ENCODE assay signal across 11 mouse cellular contexts in the genomic region with DNA sequence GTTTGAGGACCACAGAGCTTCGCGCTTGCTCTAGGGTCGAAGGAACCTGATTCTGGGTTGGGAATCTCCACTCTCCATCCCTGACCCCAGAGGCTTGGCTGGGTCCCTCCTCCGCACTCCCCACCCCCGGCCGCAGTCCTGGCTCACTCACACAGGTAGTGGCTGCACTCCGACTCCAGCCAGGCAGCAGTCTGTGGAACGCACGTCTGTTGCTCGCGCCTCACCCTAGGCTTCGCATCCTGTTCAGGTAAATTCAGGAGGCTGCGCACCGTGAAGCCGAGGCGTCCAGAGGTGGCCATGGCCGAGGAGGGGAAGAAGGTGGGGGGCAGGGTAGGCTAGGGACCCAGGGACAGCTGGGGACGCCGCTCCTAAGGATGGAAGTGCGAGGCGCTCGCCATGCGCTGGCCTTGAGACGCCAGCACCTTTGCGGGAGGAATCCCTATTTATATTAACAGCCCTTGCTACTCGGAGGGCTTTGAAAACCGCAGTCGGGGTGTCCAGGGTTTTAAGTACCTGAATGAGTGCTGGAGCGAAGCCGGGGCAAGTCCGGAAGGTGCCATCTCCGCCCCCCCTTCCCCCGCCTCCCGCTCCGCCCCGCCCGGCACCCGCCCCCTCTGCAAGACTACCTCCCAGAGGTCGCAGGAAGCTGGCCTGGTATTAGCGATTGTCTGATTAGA. TPM values are rescaled to one million over a fixed set of nuclear protein-coding genes. Genes with fewer than 3 reads are reported as not detected.
DNase-seq lines count a peak whose midpoint lies in the region; ATAC-seq lines count a peak whose summit lies in the region.
"Had no signal": no experiment of that assay in that cellular context is flagged by ENCODE, and none has a peak within 500 bp of the region (broad histone marks: within the 10 kb centered on the region; RNA-seq: fewer than 3 reads in every experiment).

A gene (minus strand): TSS at position 524 of the 677 bp plus-strand sequence.

- peak within 1 kb of the TSS; percentile 52 for H3K4me2 ChIP-seq in kidney, embryonic 16.5 days (replicated peaks; ENCODE audit: low read depth, low read length)
- H3K4me2 ChIP-seq in limb, embryonic 11.5 days (ENCODE audit: low read depth, severe bottlenecking), result peak within 1 kb of the TSS; percentile 63
- H3K4me2 ChIP-seq in neural tube, embryonic 15.5 days, result peak within 1 kb of the TSS; percentile 64

- no peak within 1 kb of the TSS for H3K27ac ChIP-seq in kidney, embryonic 16.5 days (ENCODE audit: low read length)
- no peak within 1 kb of the TSS for H3K27ac ChIP-seq in limb, embryonic 11.5 days (replicated peaks; ENCODE audit: low read depth, low read length)
- no peak within 1 kb of the TSS for H3K27ac ChIP-seq in neural tube, embryonic 15.5 days (replicated peaks)
- H3K27ac ChIP-seq: liver, embryonic 14.5 days had no signal

- no peaks in the 10 kb centered on the region for H3K9me3 ChIP-seq in kidney, embryonic 16.5 days (ENCODE audit: low read length)
- H3K9me3 ChIP-seq in limb, embryonic 11.5 days (ENCODE audit: control insufficient read depth, low read length), result no peaks in the 10 kb centered on the region
- H3K9me3 ChIP-seq in neural tube, embryonic 15.5 days (replicated peaks), result no peaks in the 10 kb centered on the region

- H3K36me3 ChIP-seq in kidney, embryonic 16.5 days (ENCODE audit: insufficient read depth, low read length), result no peaks in the 10 kb centered on the region
- no peaks in the 10 kb centered on the region for H3K36me3 ChIP-seq in limb, embryonic 11.5 days (ENCODE audit: control insufficient read depth, insufficient read depth, low read length)
- no peaks in the 10 kb centered on the region for H3K36me3 ChIP-seq in neural tube, embryonic 15.5 days

- H3K4me1 ChIP-seq in kidney, embryonic 16.5 days (ENCODE audit: insufficient read depth, low read length), result peaks cover 15% of the 10 kb centered on the region
- H3K4me1 ChIP-seq in limb, embryonic 11.5 days (ENCODE audit: control insufficient read depth, insufficient read depth, low read length), result peaks cover 14% of the 10 kb centered on the region
- H3K4me1 ChIP-seq in neural tube, embryonic 15.5 days, result peaks cover 20% of the 10 kb centered on the region

- WGBS in kidney, embryonic 16.5 days, result 1% methylated on average over 40 of the region's 40 CpGs
- 0% methylated on average over 40 of the region's 40 CpGs for WGBS in limb, embryonic 11.5 days
- WGBS in neural tube, embryonic 15.5 days, result 2% methylated on average over 40 of the region's 40 CpGs

- ATAC-seq in kidney, embryonic 16.5 days (ENCODE audit: low FRiP score, low TSS enrichment), result 0 out of 2 replicates have a peak, but pooled peaks have one; percentile 26
- 0 out of 2 replicates have a peak, but pooled peaks have one; percentile 46 for ATAC-seq in erythroblast, adult 5-6 weeks (replicated peaks; ENCODE audit: low FRiP score, poor library complexity, severe bottlenecking)
- no peak for ATAC-seq in limb, embryonic 11.5 days (ENCODE audit: insufficient number of reproducible peaks, low FRiP score, low TSS enrichment, low read depth)
- peak; percentile 32; the same call in 1 of the 2 replicates for ATAC-seq in neural tube, embryonic 15.5 days (ENCODE audit: low FRiP score)
- no peak for ATAC-seq in activated CD4-positive, CD25-positive, alpha-beta regulatory T cell, adult 4 months

- H3K27me3 ChIP-seq in kidney, embryonic 16.5 days (ENCODE audit: insufficient read depth, low read length), result peaks cover 93% of the 10 kb centered on the region
- peaks cover 84% of the 10 kb centered on the region for H3K27me3 ChIP-seq in limb, embryonic 11.5 days (ENCODE audit: control insufficient read depth, insufficient read depth, low read length)
- H3K27me3 ChIP-seq in neural tube, embryonic 15.5 days (replicated peaks), result peaks cover 93% of the 10 kb centered on the region

- no peak within 1 kb of the TSS for H3K9ac ChIP-seq in kidney, embryonic 16.5 days (replicated peaks; ENCODE audit: low read length)
- H3K9ac ChIP-seq in limb, embryonic 11.5 days (ENCODE audit: low read length), result peak within 1 kb of the TSS; percentile 22; the same call in 1 of the 2 replicates
- no peak within 1 kb of the TSS for H3K9ac ChIP-seq in neural tube, embryonic 15.5 days (replicated peaks)
- H3K9ac ChIP-seq: liver, embryonic 14.5 days had no signal

- peak within 1 kb of the TSS; percentile 36 for H3K4me3 ChIP-seq in kidney, embryonic 16.5 days (ENCODE audit: low read length)
- H3K4me3 ChIP-seq in limb, embryonic 11.5 days (ENCODE audit: low read depth, low read length), result peak within 1 kb of the TSS; percentile 23
- H3K4me3 ChIP-seq in neural tube, embryonic 15.5 days (replicated peaks), result peak within 1 kb of the TSS; percentile 36

- no peak for DNase-seq in kidney, postnatal 36 days
- peak; percentile 50 for DNase-seq in limb, embryonic 11.5 days (ENCODE audit: low spot score)
- no peak for DNase-seq in kidney, adult 18-20 months
- no peak for DNase-seq in urinary bladder, postnatal 25 days (ENCODE audit: low spot score)
- DNase-seq: cerebellum, postnatal 10 days; right cerebral cortex, postnatal 4 days had no signal

RNA-seq across cellular contexts. Expression of the gene that starts here (rescaled TPM):
- not detected in 2 replicates for polyA plus RNA-seq in kidney, embryonic 16.5 days (2015; fragmentation: Nextera tagmentation; extraction: Ambion mirVana)
- not detected in 2 replicates for total RNA-seq in erythroblast, adult 5-6 weeks (2015; ENCODE audit: low replicate concordance)
- not detected in 2 replicates for total RNA-seq in erythroblast, adult 5-6 weeks (2017; ENCODE audit: low replicate concordance)
- not detected in 2 replicates for polyA plus RNA-seq in limb, embryonic 11.5 days (2014; fragmentation: Nextera tagmentation; extraction: Ambion mirVana)
- 0.12 and 0.14 TPM in 2 replicates for polyA plus RNA-seq in neural tube, embryonic 15.5 days (2015; fragmentation: Nextera tagmentation; extraction: Ambion mirVana)
- polyA plus RNA-seq in activated CD4-positive, CD25-positive, alpha-beta regulatory T cell, adult 4 months (2017; shearing (Covaris generic)), result not detected
- polyA plus RNA-seq: liver, embryonic 14.5 days had no signal

Comparison
In these comparisons a context has a peak if more than half of its experiments do, and no peak if none do; other contexts are left out.
1. Peak in ATAC-seq, H3K4me3 ChIP-seq and H3K4me2 ChIP-seq in kidney, embryonic 16.5 days; RNA of the gene not detected or under 1 TPM.
2. Peak in ATAC-seq in erythroblast, adult 5-6 weeks; RNA of the gene not detected or under 1 TPM.
3. Peak in DNase-seq, H3K4me3 ChIP-seq, H3K9ac ChIP-seq and H3K4me2 ChIP-seq in limb, embryonic 11.5 days; RNA of the gene not detected or under 1 TPM.
4. Peak in ATAC-seq, H3K4me3 ChIP-seq and H3K4me2 ChIP-seq in neural tube, embryonic 15.5 days; RNA of the gene not detected or under 1 TPM.